Mouse (Mus musculus) kidney, adult 18-20 months (tissue): ENCODE results near the gene Thnsl2.
A peak's percentile ranks its signal among the peaks of the same experiment; 100 is the strongest.

Experiments
- DNase-seq: peaks from one replicate; pipeline ENCODE4 v3.0.0; 2021

Thnsl2 gene

DNA sequence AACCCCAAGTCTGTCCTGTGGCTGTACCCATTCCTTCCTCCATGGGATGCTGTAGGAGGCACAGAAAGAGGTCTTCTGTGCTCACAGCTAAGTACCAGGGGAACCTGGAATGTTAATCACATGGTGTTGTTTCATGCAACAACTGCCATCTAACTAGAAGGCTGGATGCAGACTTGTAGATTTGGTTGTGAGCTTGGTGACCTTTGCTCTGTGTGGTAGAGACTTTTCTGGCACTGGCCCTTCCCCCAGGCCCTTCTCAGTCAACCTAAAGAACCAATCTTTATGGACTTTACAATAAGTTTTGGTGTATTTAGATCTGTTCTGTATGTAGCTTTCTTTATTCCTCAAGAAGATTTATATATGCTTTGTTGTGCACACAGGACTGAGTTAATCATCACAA lies 13.2 kb downstream of the Thnsl2 start:
- peak; percentile 27 for DNase-seq

DNA sequence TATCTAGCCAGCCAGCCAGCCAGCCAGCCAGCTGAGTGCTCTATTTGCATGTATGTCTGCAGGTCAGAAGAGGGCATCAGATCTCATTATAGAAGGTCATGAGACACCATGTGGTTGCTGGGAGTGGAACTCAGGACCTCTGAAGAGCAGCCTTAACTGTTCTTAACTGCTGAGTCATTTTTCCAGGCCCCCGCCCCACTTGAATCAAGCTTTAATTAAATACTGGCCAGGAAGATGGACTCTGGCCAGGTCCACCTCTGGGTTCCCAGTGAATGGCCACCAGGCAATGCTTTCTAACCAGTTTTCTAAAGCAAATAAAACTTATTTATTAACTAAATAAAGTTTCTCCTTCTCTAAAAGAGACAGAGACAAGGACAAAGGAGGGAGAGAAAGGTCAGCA lies 14.0 kb downstream of the Thnsl2 start:
- peak; percentile 75 for DNase-seq

DNA sequence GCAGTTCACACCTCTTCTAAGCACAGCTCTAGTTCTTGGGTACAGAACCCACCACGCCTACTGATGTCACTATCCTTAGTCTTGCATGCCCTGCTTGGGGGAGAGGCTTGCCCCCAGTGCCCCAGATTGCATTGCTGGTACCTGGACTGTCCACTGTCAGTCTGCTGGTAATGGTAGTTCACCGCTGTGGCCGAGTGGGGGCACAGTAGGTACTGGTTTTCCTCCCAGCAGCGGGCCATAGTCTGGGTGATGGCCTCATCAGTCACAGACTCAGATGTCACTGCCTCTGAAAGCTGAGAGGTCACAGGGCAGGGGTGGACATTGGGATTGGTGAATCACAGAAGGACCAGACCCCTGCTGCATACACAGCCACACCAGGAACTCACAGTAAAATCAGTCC lies 15.2 kb downstream of the Thnsl2 start:
- DNase-seq: peak; percentile 42

DNA sequence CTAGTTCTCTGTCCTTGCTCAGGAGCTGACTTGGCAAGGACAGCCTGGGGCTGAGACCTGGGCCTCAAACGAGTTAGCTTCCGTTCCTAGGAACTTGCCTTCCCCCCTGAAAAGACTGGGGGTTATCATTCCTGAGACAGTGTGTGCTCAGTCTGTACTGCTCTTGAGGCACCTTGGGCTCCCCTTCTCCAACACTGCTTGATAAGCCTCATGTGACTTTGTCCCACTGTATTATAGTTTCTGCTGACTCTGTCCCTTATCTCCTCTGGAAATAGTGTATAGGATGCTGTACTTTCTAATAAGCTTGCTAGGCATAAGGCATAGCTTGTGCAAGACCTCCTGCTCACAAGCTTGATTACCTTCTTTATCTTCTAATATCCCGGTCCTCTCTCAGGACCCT lies 17.9 kb downstream of the Thnsl2 start:
- DNase-seq: no peak

DNA sequence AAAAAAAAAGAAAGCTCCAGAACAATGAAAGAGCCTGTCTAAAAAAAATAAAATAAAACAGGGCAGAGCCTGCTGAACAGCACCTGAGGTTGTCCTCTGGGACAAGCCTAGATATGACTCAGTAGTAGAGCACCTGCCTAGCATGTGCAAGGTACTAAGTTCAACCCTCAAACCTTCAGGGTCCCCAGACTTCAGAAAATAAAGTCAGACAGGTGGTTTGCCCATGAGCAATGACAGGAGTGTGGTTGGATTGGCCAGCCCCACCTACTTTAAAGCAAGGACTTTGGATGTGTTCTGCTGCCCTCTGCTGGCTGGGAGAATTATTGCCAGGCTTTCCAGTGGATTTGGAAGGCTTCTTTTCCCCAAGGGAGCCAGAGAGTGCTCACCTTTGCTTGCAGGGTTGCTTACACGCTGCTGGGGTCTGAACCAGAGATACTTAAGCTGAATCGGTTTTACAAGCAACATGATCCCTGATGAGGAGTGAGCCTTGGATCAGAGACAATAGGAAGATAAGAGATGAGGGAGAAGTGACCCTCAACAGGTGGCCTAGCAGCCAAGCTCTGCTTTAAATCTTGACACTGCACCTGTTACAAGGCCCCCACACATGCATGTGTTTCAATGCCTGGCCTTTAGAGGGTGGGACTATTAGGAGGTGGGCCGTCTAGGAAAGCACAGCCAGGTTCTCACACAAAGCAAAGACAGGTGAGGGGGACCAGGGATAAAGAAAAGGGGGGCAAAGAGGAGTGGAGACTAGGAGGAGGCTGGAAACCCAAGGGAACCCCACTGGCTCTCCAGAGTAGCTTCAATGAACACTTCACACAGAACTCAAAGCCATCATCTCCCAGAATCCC lies 19.0 kb downstream of the Thnsl2 start:
- peak; percentile 87 for DNase-seq

DNA sequence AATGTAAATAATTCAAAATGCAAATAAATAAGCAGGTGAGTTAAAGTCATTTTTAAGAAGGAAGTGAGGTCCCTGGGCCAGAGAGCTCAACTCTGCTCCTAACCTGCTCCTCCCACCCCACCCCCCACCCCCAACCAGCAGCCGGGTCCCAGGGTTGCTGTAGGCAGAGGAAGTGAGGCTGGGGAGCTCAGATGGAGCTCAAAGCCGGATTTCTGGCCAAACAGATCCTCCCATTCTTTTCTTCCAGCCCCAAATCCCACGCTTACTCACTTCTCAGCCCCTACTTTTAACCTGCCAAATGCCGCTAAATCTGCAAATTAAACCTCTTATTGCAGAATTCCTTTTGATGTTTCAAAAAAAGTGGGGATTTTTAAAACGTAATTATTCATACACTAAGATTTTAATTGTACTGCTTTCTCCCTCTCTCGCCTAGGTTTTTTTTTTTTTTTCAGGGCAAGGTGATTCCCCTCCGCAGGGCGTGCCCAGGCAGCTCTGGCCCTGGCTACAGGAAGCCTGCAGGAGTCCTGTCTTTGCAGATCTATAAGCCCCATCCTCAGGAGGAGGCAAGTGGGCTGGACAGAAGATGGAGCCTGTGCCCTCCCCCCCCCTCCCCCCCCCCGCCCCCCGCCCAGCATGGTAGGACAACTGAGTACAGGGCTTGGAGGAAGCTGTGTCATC lies 24.5 kb downstream of the Thnsl2 start:
- DNase-seq: no peak

DNA sequence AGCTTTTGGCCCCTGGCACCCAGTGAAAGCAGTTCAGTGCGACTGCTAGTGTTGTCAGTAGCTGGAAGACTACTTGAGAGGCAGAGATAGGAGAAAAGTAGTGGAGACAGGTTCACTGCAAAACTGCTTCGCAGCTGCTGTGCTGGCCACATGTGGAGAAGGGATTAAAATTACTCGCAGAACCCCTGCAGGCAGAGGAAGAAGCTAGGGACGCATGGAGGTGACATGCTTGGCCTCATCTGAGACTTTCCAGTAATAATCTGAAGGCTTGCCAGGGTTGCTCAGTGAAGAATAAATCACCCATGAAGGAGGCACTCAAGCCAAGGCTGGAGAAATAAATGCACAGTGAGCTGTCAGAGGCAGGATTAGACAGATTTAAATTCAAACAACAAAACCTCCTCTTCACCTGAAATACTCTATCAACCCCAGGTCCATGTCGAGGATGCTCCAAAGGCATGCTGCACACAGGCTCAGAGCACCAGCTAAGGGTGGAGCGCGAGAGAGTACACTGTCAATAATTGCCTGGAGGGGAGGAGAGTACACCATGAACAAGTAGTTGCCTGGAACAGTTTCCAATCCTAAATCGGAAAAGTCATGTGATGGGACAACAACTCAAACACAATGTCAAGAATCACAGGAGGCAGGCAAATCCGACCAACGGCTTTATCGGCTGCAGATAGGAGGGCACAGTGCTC lies 32.7 kb downstream of the Thnsl2 start:
- DNase-seq: peak; percentile 34

DNA sequence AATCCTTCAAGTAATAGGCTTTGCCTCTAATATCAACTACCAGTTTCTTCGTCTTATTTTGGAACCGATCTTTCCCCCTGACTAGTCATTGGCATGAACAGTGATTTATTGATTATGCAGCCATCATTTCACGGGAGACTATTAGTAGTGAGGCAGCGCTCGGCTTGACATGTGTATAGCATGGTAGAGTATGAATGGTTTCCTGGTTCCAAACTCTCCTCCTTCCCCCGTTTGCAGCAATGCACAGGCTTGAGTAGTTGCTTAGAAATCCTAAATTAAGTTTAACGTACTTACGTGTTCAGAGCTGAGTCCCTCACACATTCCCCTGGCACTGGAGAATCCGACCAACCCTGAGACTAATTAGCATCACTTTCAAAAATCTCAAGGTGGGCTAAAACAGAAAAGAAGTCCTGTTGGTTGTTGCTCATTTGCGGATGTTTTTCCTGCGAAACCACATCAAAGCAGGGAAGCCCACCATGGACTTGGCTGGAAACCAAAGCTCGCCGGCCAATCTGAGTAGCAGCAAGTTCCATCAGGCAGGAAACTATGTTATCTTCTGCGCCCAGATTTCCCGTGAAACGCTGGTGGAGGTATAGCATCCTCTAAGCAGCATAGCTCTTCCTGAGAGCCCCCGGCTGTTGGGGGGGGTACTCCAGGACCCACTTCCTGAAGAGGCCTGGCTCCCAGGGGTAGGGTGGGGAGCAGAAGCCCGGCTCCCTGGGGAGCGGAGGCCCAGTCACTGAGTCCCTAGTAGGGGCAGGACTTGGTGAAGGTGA lies 37.9 kb downstream of the Thnsl2 start:
- DNase-seq: no peak

DNA sequence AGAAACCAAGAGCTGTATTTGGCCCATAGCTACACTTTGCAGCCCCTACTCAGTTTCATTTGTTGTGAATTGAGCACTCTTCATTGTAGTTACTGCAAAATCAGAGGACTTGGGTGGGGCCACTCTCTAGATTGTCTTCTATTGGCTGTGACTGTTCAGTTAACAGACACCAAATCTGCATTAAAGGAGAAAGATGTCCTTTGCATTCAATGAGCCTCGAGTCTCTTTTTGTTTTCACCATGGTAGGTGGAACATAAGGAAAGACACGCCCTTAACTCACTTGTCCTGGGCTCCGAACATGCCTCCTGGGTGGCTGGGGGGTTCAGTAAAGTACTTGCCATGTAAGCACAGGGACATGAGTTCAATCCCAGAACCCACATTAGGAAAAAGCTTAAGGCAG lies 48.1 kb downstream of the Thnsl2 start:
- no peak for DNase-seq

DNA sequence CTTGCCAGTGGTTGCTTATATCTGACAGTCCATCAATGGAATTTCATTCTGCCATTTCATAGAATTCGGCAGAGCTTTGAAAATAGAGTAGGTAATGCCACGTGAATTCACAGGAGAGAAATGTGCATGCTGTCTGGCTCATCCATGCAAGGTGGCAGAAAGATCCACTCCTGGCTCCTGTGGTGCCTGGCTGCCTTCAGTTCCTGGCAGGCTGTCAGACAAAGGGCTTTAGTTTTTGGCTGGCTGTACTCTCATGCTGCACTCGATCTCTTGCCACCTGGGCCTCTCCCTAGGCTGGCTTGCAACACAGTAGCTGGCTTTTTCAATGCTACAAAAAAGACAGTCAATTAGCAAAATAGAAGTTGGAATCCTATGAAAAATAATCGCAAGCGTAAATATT lies 49.5 kb downstream of the Thnsl2 start:
- no peak for DNase-seq

DNA sequence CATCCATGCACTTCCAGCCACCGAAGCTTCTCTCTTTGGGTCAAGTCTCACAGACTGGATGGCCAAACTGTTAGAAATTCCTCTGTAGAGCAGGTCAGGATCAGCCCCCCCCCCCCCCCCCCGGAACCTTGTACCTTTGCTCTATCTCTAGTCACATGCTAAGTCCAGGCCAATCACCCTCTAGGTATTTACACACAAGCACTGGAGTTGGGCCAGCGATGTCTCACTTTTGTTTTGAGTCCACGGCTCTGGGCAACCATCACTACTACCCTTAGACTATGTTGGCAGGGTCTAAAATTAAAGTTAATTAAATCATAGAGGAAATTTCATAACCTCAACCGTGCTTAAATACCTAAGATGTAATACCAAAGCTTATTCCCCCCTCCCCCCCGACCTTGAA lies 50.6 kb downstream of the Thnsl2 start:
- DNase-seq: peak; percentile 45

DNA sequence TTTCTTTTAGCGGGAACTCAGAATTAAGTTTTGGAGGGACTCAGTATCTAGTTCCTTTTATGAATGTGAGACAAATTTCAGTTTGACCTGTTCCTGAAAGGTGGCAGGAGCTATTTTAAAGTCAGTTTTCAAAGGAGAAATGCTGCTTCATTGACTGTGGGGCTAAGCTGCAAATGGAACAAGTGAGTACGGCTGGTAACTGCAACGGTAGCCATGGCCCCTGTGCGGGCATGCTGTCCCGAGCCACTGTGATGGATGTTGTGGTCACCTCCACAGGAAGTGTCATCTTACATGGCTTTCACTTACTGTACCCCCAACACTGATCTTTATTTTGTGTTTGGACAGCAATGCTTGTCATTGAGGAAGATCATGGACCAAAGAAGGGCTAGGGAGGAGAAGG lies 53.8 kb downstream of the Thnsl2 start:
- DNase-seq: no peak

DNA sequence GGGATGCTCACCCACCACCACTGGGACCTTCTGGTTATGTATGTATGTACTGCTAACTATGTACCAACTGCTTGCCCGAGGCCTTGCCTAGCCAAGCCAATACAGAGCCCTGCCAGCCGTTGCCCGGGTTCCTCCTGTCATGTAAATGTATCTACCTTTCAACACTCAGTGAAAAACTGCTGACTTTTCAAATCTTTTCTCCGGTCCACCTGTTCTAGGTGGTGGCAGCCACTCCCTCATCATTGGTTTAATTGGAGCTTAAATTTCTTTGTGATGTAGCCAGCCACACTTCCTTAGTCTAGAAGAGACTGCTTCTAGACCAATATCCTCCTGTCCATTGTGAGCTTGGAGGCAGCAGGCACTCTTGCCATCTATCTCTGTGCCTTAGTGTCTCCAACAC lies 54.5 kb downstream of the Thnsl2 start:
- no peak for DNase-seq

DNA sequence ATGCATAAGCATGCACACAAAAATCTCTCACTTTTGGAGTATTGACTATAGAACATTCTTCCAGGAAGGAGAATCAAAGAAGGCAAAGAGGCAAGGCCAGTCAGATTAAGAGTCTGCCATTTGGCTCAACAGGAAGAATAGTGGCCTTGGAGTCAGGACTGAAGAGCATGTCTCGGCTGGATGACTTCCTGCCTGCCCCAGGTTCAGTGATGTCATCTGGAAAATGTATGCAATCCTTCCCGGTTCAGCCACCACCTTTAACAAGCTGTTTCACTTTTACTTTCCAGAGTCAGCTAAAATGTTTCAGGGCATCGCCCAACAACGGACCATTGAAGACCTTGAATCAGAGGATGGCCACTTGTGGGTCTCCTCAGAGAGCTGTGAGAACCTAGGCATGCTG lies 55.2 kb downstream of the Thnsl2 start:
- no peak for DNase-seq

DNA sequence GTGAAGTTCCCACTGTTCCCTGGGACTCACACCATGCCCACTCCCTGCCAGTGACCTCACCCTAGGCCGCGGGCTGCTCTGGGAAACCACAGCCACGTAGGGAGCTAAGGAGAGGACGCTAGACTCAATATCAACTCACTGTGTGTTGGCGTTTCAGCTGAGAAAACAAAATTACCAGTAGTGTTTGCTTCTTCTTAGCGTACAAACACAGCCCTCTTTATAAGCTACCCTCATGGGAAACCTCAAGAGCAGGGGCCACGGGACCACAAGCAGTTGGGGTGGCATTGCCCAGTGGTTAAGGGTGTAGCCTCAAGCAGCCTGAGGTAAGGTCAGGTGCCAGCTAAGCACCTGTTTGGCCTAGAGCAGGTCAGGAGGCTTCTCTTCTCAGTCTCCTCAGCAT lies 60.8 kb downstream of the Thnsl2 start:
- DNase-seq: no peak

DNA sequence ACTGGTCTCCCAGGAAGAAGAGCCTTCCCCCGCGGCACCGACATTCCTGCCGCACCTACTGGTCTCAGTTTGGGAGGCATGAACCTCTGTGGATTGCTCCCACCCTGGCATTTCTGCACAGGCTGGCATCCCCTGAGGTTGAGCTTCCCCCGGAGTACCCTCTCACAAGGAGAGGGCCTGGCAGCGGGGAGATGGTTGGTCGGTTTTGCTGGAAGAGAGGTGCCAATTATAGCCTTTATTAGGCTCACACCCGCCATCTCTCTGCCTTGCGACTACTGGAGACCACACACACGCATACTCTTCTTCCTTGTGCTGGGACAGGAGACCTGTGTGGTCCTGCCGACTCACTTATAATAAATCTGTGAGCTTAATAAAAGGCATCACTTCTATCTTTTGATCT lies 62.2 kb downstream of the Thnsl2 start:
- DNase-seq: no peak

DNA sequence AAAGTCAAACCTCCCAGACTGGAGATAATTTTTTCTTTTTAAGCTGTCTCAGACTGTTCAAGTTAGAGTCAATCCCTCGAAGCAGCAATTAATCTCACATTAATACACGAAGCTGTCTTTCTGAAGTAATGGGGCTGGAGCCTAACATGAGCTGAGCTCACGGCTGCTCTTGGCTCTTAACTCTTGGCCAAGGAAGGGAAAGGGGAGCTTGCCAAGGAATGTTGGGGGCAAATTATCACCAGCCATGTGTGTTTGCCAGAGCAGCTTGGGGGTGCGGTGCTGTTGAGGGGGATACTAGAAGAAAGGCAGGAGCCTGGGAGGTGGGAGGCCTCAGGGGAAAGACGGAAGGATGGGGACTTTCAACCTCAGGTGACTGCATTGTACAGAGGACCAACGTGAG lies 63.0 kb downstream of the Thnsl2 start:
- DNase-seq: no peak
